Mouse (Mus musculus): Measurements from ENCODE around the gene Cap2.

DNA sequence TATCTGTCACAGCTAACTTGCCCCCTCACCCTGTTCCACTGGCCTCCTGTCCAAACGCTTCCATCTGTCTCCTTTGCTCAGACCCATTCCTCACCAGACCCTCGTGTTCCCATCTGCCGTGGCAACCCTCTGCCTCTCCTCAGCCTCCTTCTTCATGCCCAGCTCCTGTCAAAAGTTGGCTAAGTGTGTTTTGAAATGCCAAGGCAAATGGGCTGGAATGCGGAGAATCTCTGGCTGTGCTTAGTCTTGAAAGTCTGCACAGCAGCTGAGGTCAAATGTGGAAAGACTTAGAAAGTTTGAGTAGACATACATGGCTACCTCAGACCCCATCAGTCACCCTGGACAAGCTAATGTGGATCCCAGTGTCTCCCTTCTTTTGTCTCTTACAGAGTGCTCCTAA, 21.1 kb downstream of the Cap2 start:
- TF ChIP-seq CTCF (IDR thresholded peaks at IDR 0.05; ENCODE audit: low read depth) (no peak), EP300 (IDR thresholded peaks at IDR 0.05; ENCODE audit: low read depth) (no peak)
